Mouse (Mus musculus) central nervous system, embryonic 18 days (tissue): ENCODE data around the gene Vipr2. TPM values are rescaled to one million over a fixed set of nuclear protein-coding genes. Genes with fewer than 3 reads are reported as not detected.

Experiments used
- polyA plus RNA-seq: library from polyadenylated mRNA; depleted of rRNA; stranded (reverse); fragments of >200 nt; gene quantifications from 2 replicates; pipeline ENCODE4 v1.2.3, GENCODE M21; 2012; rRNA removed

The Vipr2 gene
- polyA plus RNA-seq = 1.5 and 1.8 TPM in 2 replicates

DNA sequence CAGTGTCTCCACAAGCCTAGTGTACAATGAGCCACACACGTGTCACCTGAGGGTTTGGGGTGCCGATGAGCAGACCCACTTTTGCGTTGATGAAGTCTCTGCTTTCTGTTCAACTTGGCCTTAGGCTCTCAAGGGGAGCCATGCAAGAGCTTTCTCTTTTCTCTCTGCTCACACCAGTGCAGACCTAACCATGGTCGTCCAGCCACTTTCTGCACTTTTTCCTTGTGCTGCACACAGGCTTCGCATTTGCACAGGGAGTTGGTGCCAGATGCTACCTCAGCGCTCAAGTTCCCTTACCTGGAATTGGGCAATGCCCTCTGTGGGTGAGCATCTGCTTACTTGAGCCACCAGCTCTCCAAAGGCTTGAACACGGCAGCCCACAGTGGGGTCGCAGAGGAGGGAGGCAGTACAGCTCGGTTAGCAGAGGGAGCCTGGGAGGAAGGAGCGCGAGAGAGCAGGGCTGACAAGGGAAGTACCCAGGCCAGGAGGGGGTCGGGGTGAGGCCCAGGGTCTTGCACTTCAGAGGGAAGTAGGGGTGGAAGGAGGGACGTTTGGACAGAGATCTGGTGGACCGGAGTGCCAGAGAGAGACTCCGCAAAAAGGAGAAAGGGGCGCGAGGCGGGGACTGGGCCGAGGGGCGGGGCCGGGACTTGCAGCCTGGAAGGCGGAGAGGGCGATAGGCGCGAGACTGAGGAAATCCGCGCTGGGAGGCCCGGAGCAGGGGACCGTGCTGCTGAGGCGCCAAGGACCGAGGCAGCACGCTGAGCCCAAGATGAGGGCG is at the start of gene Vipr2:
Gene Vipr2, plus strand, starts transcription at position 653 of the 781 bp plus-strand sequence.

DNA sequence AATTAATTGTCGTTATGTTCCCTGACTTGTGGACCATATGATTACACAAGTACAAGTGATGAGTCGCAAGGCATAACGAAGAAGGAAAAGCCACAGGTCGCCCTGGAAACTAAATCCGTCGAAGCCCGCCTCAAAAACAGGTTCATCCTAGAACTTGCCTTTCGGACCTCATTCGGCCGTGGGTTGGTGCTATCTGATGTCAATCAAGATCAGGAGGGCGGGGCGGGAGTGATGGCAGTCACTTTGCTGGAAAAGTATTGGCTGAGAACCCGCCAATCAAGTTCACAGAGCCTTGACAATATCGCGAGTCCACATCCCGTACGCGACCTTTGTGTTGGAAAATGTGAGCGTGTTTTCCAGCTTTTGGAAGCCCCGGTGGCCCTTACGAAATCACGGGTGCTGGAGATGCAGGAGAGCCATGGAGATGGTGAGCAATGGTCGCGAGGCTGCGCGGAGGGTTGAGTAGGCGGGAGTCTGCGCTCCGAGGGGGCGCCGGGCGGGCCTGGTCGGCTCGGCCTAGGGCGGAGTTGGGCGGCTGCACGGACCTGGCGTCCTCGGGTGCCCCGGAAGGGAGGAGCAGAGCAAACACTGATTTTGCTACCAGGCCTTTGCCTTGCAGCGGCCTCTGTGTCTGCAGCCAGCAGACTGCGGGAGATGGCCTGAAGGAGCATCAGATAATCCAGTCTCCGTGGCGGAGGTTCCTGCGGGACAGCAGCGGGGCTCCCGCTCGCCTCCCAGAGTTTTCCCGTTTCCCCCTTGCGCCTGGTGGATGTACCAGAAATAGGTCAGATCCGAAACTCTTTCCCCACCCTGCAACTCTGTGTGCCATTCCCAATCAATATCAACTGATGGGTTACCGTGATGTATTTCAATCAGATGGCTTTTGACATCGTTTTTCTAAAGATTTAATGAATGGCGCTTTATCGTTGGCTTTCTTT is 29.8 kb upstream of the Vipr2 start, which contains the start of gene Zfp386:
Gene Zfp386, plus strand, starts transcription at position 285 of the 938 bp plus-strand sequence.

Other genes starting within 250 kb of the Vipr2 start
- gene Zfp386, start 30.0 kb upstream of the Vipr2 start, polyA plus RNA-seq = 37.7 and 39.7 TPM in 2 replicates
- 16.5 and 16.6 TPM in 2 replicates for gene Wdr60, start 185.3 kb downstream of the Vipr2 start, polyA plus RNA-seq
- not detected in 2 replicates for gene Gm11027, start 197.7 kb downstream of the Vipr2 start, polyA plus RNA-seq
- gene Esyt2, start 203.5 kb downstream of the Vipr2 start, polyA plus RNA-seq = 12.2 and 13.0 TPM in 2 replicates